Mouse (Mus musculus) ovary, adult 2 months (tissue): Measurements from ENCODE around the gene Slc45a3. TPM values are rescaled to one million over a fixed set of nuclear protein-coding genes. Genes with fewer than 3 reads are reported as not detected.

Source experiments
- polyA plus RNA-seq: library from polyadenylated mRNA; depleted of rRNA; stranded (reverse); fragments of >200 nt; gene quantifications from 2 replicates; pipeline ENCODE4 v1.2.3, GENCODE M21; 2012; rRNA removed

Slc45a3 gene
- polyA plus RNA-seq = 153 and 170 TPM in 2 replicates

DNA sequence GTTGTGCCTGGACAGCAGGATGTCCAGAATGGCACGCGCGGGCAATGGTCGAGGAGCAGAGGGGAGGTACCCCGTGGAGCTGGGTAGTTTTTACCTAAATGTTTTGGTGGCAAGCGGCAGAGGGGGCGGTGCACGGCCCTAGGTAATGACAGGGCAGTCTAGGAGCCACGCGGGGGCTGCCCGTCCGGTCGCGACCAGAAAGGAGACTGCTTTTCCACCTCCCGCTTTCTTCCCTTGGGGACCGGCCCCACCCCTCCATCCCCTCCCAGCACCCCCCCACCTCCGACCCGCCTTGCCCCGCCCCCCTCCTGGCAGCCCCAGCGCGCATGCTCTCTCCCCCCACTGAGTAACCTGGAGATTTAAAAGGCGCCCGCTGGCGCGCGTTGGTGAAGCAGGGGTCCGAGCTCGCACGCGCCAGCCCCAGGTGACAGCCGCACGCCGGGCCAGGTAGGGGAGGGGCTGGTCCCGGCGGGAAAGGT, at the start of gene Slc45a3:
Slc45a3 (plus strand) TSS at position 362 of the 479 bp plus-strand sequence.

DNA sequence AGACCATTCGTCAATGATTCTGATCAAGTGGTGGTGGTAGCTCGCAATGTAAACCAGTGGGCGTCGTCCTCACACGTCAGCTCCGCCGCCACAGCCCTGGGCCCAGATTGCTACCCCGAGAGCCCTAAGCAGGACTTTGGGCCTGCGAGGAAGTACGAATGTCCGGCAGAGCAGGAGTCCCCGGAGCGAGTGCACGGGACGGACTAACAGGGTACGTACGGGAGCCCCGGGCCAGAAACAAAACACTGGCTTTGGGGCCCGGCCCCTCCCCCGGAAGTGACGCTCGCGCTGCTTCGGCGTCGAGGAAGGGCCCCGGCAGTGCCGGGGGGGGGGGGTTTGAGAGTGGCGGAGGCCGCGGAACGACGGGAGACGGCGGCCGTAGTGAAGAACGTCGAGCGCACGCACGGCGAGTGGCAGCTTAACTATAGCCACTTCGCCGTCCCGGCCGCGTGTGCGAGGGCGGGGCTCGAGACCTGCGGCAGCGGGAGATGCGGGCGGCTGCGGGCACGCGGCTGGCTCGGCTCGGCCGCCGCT, 44.6 kb downstream of the Slc45a3 start, which contains the start of gene Elk4:
Elk4 (plus strand) TSS at position 326 of the 534 bp plus-strand sequence.

Other genes with a start within 250 kb of the Slc45a3 start
- 0.63 and 0.74 TPM in 2 replicates for gene Slc26a9, start 218.9 kb upstream of the Slc45a3 start, polyA plus RNA-seq
- 0.92 and 1.1 TPM in 2 replicates for gene Pm20d1, start 165.6 kb upstream of the Slc45a3 start, polyA plus RNA-seq
- gene Slc41a1, start 135.5 kb upstream of the Slc45a3 start, polyA plus RNA-seq = 112 and 130 TPM in 2 replicates
- 20.3 and 34.5 TPM in 2 replicates for gene Rab29, start 95.7 kb upstream of the Slc45a3 start, polyA plus RNA-seq
- gene Nucks1, start 52.4 kb upstream of the Slc45a3 start, polyA plus RNA-seq = 3.6 and 4.3 TPM in 2 replicates
- gene Elk4, start 44.6 kb downstream of the Slc45a3 start, polyA plus RNA-seq = 11.1 and 15.8 TPM in 2 replicates
- 14.8 and 19.9 TPM in 2 replicates for gene Mfsd4a, start 105.1 kb downstream of the Slc45a3 start, polyA plus RNA-seq
- gene Cdk18, start 176.7 kb downstream of the Slc45a3 start, polyA plus RNA-seq = 20.8 and 24.6 TPM in 2 replicates
- 0.19 and 0.25 TPM in 2 replicates for gene Lemd1, start 228.5 kb downstream of the Slc45a3 start, polyA plus RNA-seq
- gene AC124108.1, start 228.5 kb downstream of the Slc45a3 start, polyA plus RNA-seq = 0.23 and 0.35 TPM in 2 replicates